Mouse (Mus musculus) right cerebral cortex, adult 2 months (tissue): ENCODE measurements around the gene Gm12695.
A peak's percentile ranks its signal among the peaks of the same experiment; 100 is the strongest.

Experiments
- DNase-seq, 2 experiments: peaks; one replicate each; pipeline ENCODE4 v3.0.0; 2021 to 2022; ENCODE audit warnings: low spot score in 2 of 2

The Gm12695 gene

DNA sequence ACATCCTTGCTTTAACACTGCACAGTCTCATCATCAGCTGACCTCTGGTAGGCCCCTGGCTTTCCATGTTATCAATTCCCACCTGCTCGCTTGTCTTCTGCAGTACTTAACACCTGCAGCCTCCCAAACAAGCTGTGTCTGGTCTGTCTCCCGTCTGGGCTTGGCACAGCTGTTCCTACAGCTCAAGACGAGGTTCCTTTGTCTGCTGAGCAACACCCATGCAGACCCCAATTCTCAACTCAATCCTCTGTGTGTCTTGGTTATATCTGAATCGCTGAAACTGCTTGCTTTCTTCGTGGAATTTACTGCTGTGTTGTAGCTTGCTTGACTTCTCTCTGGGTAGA is 86.8 kb downstream of the Gm12695 start:
- no peak for DNase-seq

- peak in 1 of 2 experiments; percentile 43 for DNase-seq
Observed at GRCm38 (mm10) chr4:96697511-96698217, 87.3 kb downstream of the Gm12695 start.

DNA sequence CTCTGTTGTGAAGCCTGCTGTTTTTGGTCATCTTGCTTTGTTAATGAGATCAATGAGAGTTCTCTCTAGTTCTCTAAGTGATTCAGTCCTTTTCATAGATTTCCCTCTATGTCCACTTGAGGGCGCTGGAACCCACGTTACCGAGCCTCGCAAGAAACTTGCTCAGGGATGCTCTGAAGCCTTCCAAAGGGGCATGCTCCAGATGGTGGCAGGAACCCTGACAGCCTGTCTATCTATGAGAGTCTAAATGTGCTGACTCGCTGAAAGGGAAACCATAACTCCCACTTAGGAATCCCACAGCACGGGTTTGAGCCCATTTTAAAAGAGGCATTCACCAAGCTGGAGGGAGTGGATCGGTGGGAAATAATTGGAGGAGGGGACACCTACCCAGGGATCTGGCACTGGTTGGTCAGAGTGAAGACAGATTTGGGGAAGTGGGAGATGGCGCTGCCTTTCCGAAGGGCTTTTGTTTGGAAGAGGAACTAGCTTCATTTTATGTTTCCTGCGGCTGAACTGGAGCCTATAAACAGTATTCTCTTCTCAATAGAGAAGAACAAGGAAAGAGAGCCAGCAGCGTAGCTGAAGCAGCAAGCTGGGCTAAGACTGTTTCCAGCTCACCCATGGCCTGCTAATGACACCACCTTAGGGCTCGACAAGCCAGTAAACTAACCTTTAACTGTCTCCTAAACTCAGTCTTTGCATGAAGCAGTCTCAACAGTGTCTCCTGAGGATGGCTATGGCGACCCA is 88.2 kb downstream of the Gm12695 start:
- peak; percentile 80 for DNase-seq

- no peak for DNase-seq
Observed at GRCm38 (mm10) chr4:96687358-96687803, 97.6 kb downstream of the Gm12695 start.

DNA sequence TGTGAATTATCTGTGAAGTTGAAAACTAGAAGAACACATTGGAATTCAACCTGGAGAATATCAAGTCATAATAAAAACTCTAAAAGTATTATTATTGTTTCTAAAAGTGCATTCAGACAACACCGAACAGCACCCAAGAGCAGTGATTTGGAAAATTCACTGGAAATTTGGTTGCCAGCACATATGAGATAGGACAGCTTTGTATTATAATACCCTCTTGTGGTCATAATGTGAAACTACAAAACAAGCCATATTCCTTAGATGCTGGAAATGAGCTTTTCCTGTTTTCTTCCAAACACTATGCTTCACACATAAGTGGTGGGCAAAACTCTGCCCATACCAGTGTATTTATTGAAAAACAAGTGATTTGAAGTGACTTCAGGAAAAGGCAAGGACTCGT is 101.5 kb downstream of the Gm12695 start:
- DNase-seq = no peak

DNA sequence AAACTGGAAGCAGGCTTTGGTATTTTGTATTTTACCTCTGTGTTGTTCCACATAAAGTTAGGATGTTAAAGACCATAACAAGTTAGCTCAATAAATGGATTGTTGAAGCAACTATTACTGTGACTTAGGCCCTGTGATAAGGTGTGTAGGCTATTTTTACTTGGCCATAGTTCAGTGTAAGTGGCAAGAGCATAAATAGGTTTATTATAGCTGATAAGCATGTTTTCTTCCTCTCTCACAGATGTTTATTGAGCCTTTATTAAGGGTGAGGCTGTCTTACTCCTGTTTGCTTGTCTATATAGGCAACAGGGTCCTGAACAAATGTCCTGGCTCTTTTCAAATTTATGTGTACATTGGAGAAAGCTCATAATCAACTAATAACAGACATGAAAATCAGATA is 104.0 kb downstream of the Gm12695 start:
- DNase-seq = no peak

DNA sequence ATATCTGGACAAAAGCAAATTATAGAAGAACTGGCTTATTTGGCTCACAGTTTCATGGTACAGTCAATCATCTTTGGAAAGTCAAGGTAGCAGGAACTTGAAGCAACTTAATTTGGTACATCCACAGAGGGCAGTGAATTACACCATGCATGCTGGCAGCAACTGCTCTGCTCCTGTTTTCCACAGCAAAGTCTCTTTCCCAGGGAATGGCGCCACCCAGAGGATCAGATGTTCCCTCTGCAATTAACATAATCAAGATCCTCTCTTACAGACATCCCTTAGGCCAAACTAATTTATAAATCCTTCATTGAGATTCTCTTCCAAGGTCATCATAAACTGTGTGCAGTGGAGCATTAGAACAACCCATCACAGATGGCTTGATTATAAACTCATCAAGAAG is 104.8 kb downstream of the Gm12695 start:
- peak; percentile 32 to 56 for DNase-seq
